In the genomic region with DNA sequence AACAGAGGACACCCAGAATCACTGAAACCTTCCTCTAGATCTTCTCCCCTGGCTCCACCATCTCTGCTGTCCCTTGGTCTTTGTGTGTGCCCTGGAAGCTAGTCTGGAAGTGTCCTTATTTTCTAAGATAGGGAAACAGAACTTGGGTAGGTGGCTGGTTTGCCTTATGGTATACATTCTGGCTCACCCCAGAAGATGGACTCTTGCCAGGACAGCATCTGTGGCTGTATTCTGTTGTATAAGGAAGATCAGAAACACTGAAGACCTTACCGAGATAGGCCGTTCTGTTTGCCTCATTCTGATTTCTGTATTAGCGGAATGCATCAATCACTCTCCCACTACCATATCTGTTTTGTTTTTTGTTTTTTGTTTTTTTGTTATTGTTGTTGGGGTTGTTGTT, we compare ENCODE assay signal across 17 mouse cellular contexts.
"Had no signal": no experiment of that assay in that cellular context is flagged by ENCODE, and none has a peak within 500 bp of the region (broad histone marks: within the 10 kb centered on the region; RNA-seq: fewer than 3 reads in every experiment).

No protein-coding gene starts in this region.

- H3K27ac ChIP-seq: kidney, postnatal 0 days; limb, embryonic 13.5 days; liver, embryonic 14.5 days; midbrain, embryonic 10.5 days; midbrain, embryonic 15.5 days; neural tube, embryonic 13.5 days had no signal

- DNase-seq: kidney, adult 8-10 months; kidney, postnatal 36 days; layer of hippocampus, adult 9-11 months; layer of hippocampus, postnatal 36 days; lung, adult 18-20 months; lung, postnatal 10 days; lung, postnatal 4 days; retina, postnatal 1 day; right cerebral cortex, postnatal 4 days; spleen, adult 18-20 months; thymus, postnatal 36 days had no signal

- H3K9ac ChIP-seq: limb, embryonic 13.5 days; liver, embryonic 14.5 days; midbrain, embryonic 15.5 days; neural tube, embryonic 13.5 days had no signal

- ATAC-seq: midbrain, embryonic 15.5 days had no signal

- H3K4me1 ChIP-seq: limb, embryonic 13.5 days; midbrain, embryonic 10.5 days; midbrain, embryonic 15.5 days; neural tube, embryonic 13.5 days had no signal

- H3K4me2 ChIP-seq: limb, embryonic 13.5 days; midbrain, embryonic 15.5 days; neural tube, embryonic 13.5 days had no signal

- H3K4me3 ChIP-seq: limb, embryonic 13.5 days; midbrain, embryonic 10.5 days; midbrain, embryonic 15.5 days; neural tube, embryonic 13.5 days had no signal

- H3K9me3 ChIP-seq: limb, embryonic 13.5 days; midbrain, embryonic 10.5 days; midbrain, embryonic 15.5 days; neural tube, embryonic 13.5 days had no signal
